Mouse (Mus musculus) midbrain, embryonic 10.5 days (tissue): ENCODE data around the gene Vat1. TPM values are rescaled to one million over a fixed set of nuclear protein-coding genes. Genes with fewer than 3 reads are reported as not detected.

ENCODE experiments used
- DNase-seq: peaks from one replicate; pipeline ENCODE4 v3.0.0-alpha.2; 2017; ENCODE audit warnings: low spot score
- H3K27ac ChIP-seq: fragments of 300-500 bp; sonication (generic); replicated peaks from 2 replicates; pipeline ENCODE4 v1.5.1; 2016; ENCODE audit warnings: mild to moderate bottlenecking
- H3K27me3 ChIP-seq: fragments of 300-500 bp; sonication (generic); 2 replicates; pipeline ENCODE4 v1.6.1; 2016; ENCODE audit warnings: low read depth, mild to moderate bottlenecking; ENCODE audit not compliant: poor library complexity, severe bottlenecking
- H3K36me3 ChIP-seq: fragments of 300-500 bp; sonication (generic); 2 replicates; pipeline ENCODE4 v1.6.1; 2016; ENCODE audit warnings: mild to moderate bottlenecking, moderate library complexity
- H3K4me1 ChIP-seq: fragments of 300-500 bp; sonication (generic); 2 replicates; pipeline ENCODE4 v1.6.1; 2016
- H3K4me3 ChIP-seq: fragments of 300-500 bp; sonication (generic); 2 replicates; pipeline ENCODE4 v1.5.1; 2016; ENCODE audit warnings: mild to moderate bottlenecking, moderate library complexity
- H3K9me3 ChIP-seq: fragments of 300-500 bp; sonication (generic); replicated peaks from 2 replicates; pipeline ENCODE4 v1.6.1; 2016; ENCODE audit warnings: mild to moderate bottlenecking
- WGBS: fragments of 180-500 bp; shearing (Covaris S2); methylation state at CpG from one replicate; pipeline ENCODE4 v1.1.7; 2016; 5-methylcytosine and 5-hydroxymethylcytosine counted together
- microRNA-seq: library from miRNA; unstranded; fragments of <30 nt; microRNA quantifications from one replicate; pipeline ENCODE4, GENCODE M21; 2017
- polyA plus RNA-seq: library from polyadenylated mRNA; unstranded; fragments of >200 nt; fragmentation: Nextera tagmentation; extraction: Ambion mirVana; gene quantifications from 2 replicates; pipeline ENCODE4 v1.2.1, GENCODE M21; 2016

Gene Vat1
- polyA plus RNA-seq, 1 experiment from 2014 or later, result 36.1 TPM

GRCm38 (mm10) chr11:101424925-101425813 is 40.9 kb downstream of the Vat1 start, which contains the start of the genes Rundc1 and Ptges3l:
Gene Rundc1 (plus strand): TSS chr11:101425085.
Gene Ptges3l (minus strand): TSS chr11:101425333.
- Histone ChIP-seq H3K4me1 (peaks cover 32% of the 10 kb centered on the region), H3K4me3 (peak within 1 kb of the TSS; percentile 99), H3K36me3 (peaks cover 17% of the 10 kb centered on the region), H3K27ac (peak within 1 kb of the TSS; percentile 87), H3K27me3 (peaks cover 9% of the 10 kb centered on the region), H3K9me3 (no peaks in the 10 kb centered on the region)
- peak; percentile 97 for DNase-seq
- under 1% methylated on average over 81 of the region's 81 CpGs for whole genome bisulfite sequencing

- DNase-seq, result no peak
- Histone ChIP-seq H3K36me3 (peaks cover 8% of the 10 kb centered on the region), H3K27ac (peak within 1 kb of the TSS; percentile 87), H3K4me1 (peaks cover 36% of the 10 kb centered on the region), H3K9me3 (no peaks in the 10 kb centered on the region), H3K27me3 (peaks cover 9% of the 10 kb centered on the region), H3K4me3 (peak within 1 kb of the TSS; percentile 99)
- 7% methylated on average over 23 of the region's 23 CpGs for WGBS
These were observed 41.8 kb downstream of the Vat1 start, which contains the start of gene Gm27029 for GRCm38 (mm10) chr11:101424105-101424851. Gene Gm27029 (minus strand): TSS chr11:101424796.

- no peak overlapping the region for H3K4me3 ChIP-seq
- H3K4me1 ChIP-seq, result peaks cover 31% of the 10 kb centered on the region
- peaks cover 9% of the 10 kb centered on the region for H3K27me3 ChIP-seq
- no peak overlapping the region for H3K27ac ChIP-seq
- no peaks in the 10 kb centered on the region for H3K36me3 ChIP-seq
- no peak for DNase-seq
- no peaks in the 10 kb centered on the region for H3K9me3 ChIP-seq
- 92% methylated on average over 5 of the region's 5 CpGs for WGBS
These were observed 45.9 kb downstream of the Vat1 start for GRCm38 (mm10) chr11:101420148-101420547.

GRCm38 (mm10) chr11:101419610-101420009 is 46.4 kb downstream of the Vat1 start:
- WGBS, result 24% methylated on average over 3 of the region's 3 CpGs
- DNase-seq, result no peak
- Histone ChIP-seq H3K27me3 (peaks cover 9% of the 10 kb centered on the region), H3K36me3 (0 out of 2 replicates have a peak, but pooled peaks cover 2% of the 10 kb centered on the region), H3K27ac (no peak overlapping the region), H3K9me3 (no peaks in the 10 kb centered on the region), H3K4me3 (no peak overlapping the region), H3K4me1 (peaks cover 29% of the 10 kb centered on the region)

- DNase-seq, result no peak
- Histone ChIP-seq H3K27me3 (peaks cover 8% of the 10 kb centered on the region), H3K9me3 (no peaks in the 10 kb centered on the region), H3K36me3 (peaks cover 7% of the 10 kb centered on the region), H3K4me3 (no peak overlapping the region), H3K4me1 (peaks cover 23% of the 10 kb centered on the region), H3K27ac (no peak overlapping the region)
- 58% methylated on average over 6 of the region's 6 CpGs for WGBS
These were observed 47.0 kb downstream of the Vat1 start for GRCm38 (mm10) chr11:101418991-101419390.

- H3K27ac ChIP-seq, result peak within 1 kb of the TSS; percentile 95
- H3K4me3 ChIP-seq, result peak within 1 kb of the TSS; percentile 88
- WGBS, result under 1% methylated on average over 45 of the region's 45 CpGs
- H3K27me3 ChIP-seq, result no peaks in the 10 kb centered on the region
- peaks cover 24% of the 10 kb centered on the region for H3K36me3 ChIP-seq
- DNase-seq, result peak; percentile 90
- H3K4me1 ChIP-seq, result peaks cover 20% of the 10 kb centered on the region
- H3K9me3 ChIP-seq, result no peaks in the 10 kb centered on the region
These were observed 48.8 kb downstream of the Vat1 start, which contains the start of gene Aarsd1 for GRCm38 (mm10) chr11:101417101-101417855. Gene Aarsd1 (minus strand): TSS chr11:101417615.

- no peak for DNase-seq
- Histone ChIP-seq H3K36me3 (peaks cover 31% of the 10 kb centered on the region), H3K9me3 (no peaks in the 10 kb centered on the region), H3K27ac (peak overlapping the region; percentile 95), H3K4me1 (peaks cover 20% of the 10 kb centered on the region), H3K4me3 (peak overlapping the region; percentile 88), H3K27me3 (no peaks in the 10 kb centered on the region)
- 2% methylated on average over 11 of the region's 11 CpGs for WGBS
These were observed 49.5 kb downstream of the Vat1 start for GRCm38 (mm10) chr11:101416433-101417100.

GRCm38 (mm10) chr11:101415306-101415705 is 50.7 kb downstream of the Vat1 start:
- Histone ChIP-seq H3K36me3 (peaks cover 43% of the 10 kb centered on the region), H3K4me3 (no peak overlapping the region), H3K27me3 (no peaks in the 10 kb centered on the region), H3K9me3 (no peaks in the 10 kb centered on the region), H3K27ac (no peak overlapping the region), H3K4me1 (peaks cover 20% of the 10 kb centered on the region)
- no peak for DNase-seq
- WGBS, result 86% methylated on average over 2 of the region's 2 CpGs

Small RNA genes within 50 kb of the gene (microRNA-seq; reads per million reads assigned to microRNA genes)
- gene Mir6929, result not detected

Other genes with a start within 250 kb of the Vat1 start
- gene Ezh1, start 239.8 kb downstream of the Vat1 start, polyA plus RNA-seq, result 11.1 and 11.2 TPM in 2 replicates
- gene Ramp2, start 220.2 kb downstream of the Vat1 start, polyA plus RNA-seq, result 64.7 and 71.5 TPM in 2 replicates
- 137 and 143 TPM in 2 replicates for gene Vps25, start 212.5 kb downstream of the Vat1 start, polyA plus RNA-seq
- gene Wnk4, start 205.7 kb downstream of the Vat1 start, polyA plus RNA-seq, result 5.4 and 8.0 TPM in 2 replicates
- gene Cntd1, start 187.2 kb downstream of the Vat1 start, polyA plus RNA-seq, result 1.6 and 1.8 TPM in 2 replicates
- gene Coa3, start 187.1 kb downstream of the Vat1 start, polyA plus RNA-seq, result 223 and 228 TPM in 2 replicates
- 152 and 162 TPM in 2 replicates for gene Becn1, start 163.9 kb downstream of the Vat1 start, polyA plus RNA-seq
- 181 and 194 TPM in 2 replicates for gene Psme3, start 150.0 kb downstream of the Vat1 start, polyA plus RNA-seq
- 1.6 and 2.5 TPM in 2 replicates for gene Aoc2, start 141.2 kb downstream of the Vat1 start, polyA plus RNA-seq
- gene Aoc3, start 135.6 kb downstream of the Vat1 start, polyA plus RNA-seq, result 0.04 TPM in 1 of 2 replicates, not detected in the other
- not detected in 2 replicates for gene G6pc, start 98.7 kb downstream of the Vat1 start, polyA plus RNA-seq
- 105 TPM in 2 replicates for gene Aarsd1, start 48.6 kb downstream of the Vat1 start, polyA plus RNA-seq
- gene Gm27029, start 41.4 kb downstream of the Vat1 start, polyA plus RNA-seq, result 8.4 and 9.4 TPM in 2 replicates
- 22.8 and 24.0 TPM in 2 replicates for gene Rundc1, start 41.1 kb downstream of the Vat1 start, polyA plus RNA-seq
- gene Ptges3l, start 40.9 kb downstream of the Vat1 start, polyA plus RNA-seq, result 2.4 and 3.7 TPM in 2 replicates
- gene Rpl27, start 23.9 kb downstream of the Vat1 start, polyA plus RNA-seq, result 382 and 448 TPM in 2 replicates
- gene Ifi35, start 17.8 kb downstream of the Vat1 start, polyA plus RNA-seq, result 3.2 and 4.0 TPM in 2 replicates
- gene Rnd2, start 1.2 kb downstream of the Vat1 start, polyA plus RNA-seq, result 38.8 and 57.7 TPM in 2 replicates
- 21.6 and 23.0 TPM in 2 replicates for gene Brca1, start 85.7 kb upstream of the Vat1 start, polyA plus RNA-seq
- 69.9 and 83.7 TPM in 2 replicates for gene Nbr1, start 85.9 kb upstream of the Vat1 start, polyA plus RNA-seq
- gene Tmem106a, start 116.0 kb upstream of the Vat1 start, polyA plus RNA-seq, result 2.0 and 3.9 TPM in 2 replicates
- gene Gm11634, start 133.0 kb upstream of the Vat1 start, polyA plus RNA-seq, result 0.22 TPM in 1 of 2 replicates, not detected in the other
- 35.2 and 39.2 TPM in 2 replicates for gene Rdm1, start 161.0 kb upstream of the Vat1 start, polyA plus RNA-seq
- 4.3 and 4.4 TPM in 2 replicates for gene Arl4d, start 199.3 kb upstream of the Vat1 start, polyA plus RNA-seq